Mouse (Mus musculus) brain, embryonic 14.5 days (tissue): ENCODE measurements around the gene Ccs.

Experiments
- CTCF ChIP-seq: fragments of 200-500 bp; IDR thresholded peaks from 2 replicates; pipeline ENCODE4 v1.5.1; 2012; ENCODE audit warnings: inconsistent platforms, mild to moderate bottlenecking, moderate library complexity, borderline replicate concordance; ENCODE audit not compliant: insufficient read depth, insufficient read length; ENCODE audit errors: extremely low read depth
- POLR2A ChIP-seq: fragments of 200-500 bp; IDR thresholded peaks from 2 replicates; pipeline ENCODE4 v1.6.1; 2012; ENCODE audit warnings: mild to moderate bottlenecking, inconsistent platforms, borderline replicate concordance; ENCODE audit not compliant: poor library complexity, insufficient read depth, insufficient read length, severe bottlenecking; ENCODE audit errors: extremely low read depth

DNA sequence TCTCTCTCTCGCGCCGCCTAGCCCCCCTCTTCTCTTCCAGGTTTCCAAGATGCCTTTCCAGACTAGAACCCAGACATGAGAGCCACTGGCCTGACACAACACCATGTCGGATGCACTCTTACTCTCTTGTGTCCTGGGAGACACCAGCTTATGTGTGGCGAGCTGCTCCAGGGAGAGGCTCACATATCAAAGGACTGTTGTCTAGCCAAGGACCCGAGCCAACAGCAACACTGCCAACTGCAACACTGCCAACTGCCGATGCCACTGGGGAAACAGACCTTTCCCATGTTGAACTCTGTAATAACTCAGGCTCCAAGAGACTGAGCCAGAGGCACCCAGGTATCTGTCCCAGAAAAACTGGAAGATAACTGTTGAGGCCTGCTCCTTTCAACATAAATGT, 10.0 kb downstream of the Ccs start:
- TF ChIP-seq POLR2A = no peak
- TF ChIP-seq CTCF = no peak
